Mouse (Mus musculus) ZHBTc4 (cell line): ENCODE measurements around the gene Dll4.

Source experiments
- DNase-seq: peaks from one replicate; pipeline ENCODE4 v3.0.0-alpha.2; 2011; ENCODE audit warnings: low read depth, low spot score

Gene Dll4

GRCm38 (mm10) chr2:119325568-119326143, at the start of gene Dll4:
TSS of gene Dll4 (plus strand) at chr2:119325784.
- peak; percentile 82 for DNase-seq

GRCm38 (mm10) chr2:119276926-119277325, 48.7 kb upstream of the Dll4 start:
- peak; percentile 86 for DNase-seq

- peak; percentile 67 for DNase-seq
Measured at GRCm38 (mm10) chr2:119277810-119278209, 47.8 kb upstream of the Dll4 start.

- DNase-seq: no peak
Measured at GRCm38 (mm10) chr2:119281899-119282565, 43.6 kb upstream of the Dll4 start.

- no peak for DNase-seq
Measured at GRCm38 (mm10) chr2:119287372-119287771, 38.2 kb upstream of the Dll4 start.

- DNase-seq: peak; percentile 99
Measured at GRCm38 (mm10) chr2:119288270-119288882, 37.2 kb upstream of the Dll4 start, which contains the start of gene Vps18. TSS of gene Vps18 (plus strand) at chr2:119288740.

GRCm38 (mm10) chr2:119289014-119289416, 36.6 kb upstream of the Dll4 start:
- DNase-seq: no peak

GRCm38 (mm10) chr2:119292281-119292680, 33.3 kb upstream of the Dll4 start:
- DNase-seq: no peak

GRCm38 (mm10) chr2:119292852-119293251, 32.7 kb upstream of the Dll4 start:
- no peak for DNase-seq

GRCm38 (mm10) chr2:119293311-119293710, 32.3 kb upstream of the Dll4 start:
- DNase-seq: no peak

GRCm38 (mm10) chr2:119293776-119294390, 31.7 kb upstream of the Dll4 start:
- DNase-seq: no peak

- no peak for DNase-seq
Measured at GRCm38 (mm10) chr2:119294411-119294810, 31.2 kb upstream of the Dll4 start.

GRCm38 (mm10) chr2:119296756-119297155, 28.8 kb upstream of the Dll4 start:
- no peak for DNase-seq

- DNase-seq: no peak
Measured at GRCm38 (mm10) chr2:119297506-119297905, 28.1 kb upstream of the Dll4 start.

- DNase-seq: peak; percentile 76
Measured at GRCm38 (mm10) chr2:119298330-119298729, 27.3 kb upstream of the Dll4 start.

- no peak for DNase-seq
Measured at GRCm38 (mm10) chr2:119298839-119299238, 26.7 kb upstream of the Dll4 start.

- peak; percentile 95 for DNase-seq
Measured at GRCm38 (mm10) chr2:119299981-119300818, 25.4 kb upstream of the Dll4 start.

- no peak for DNase-seq
Measured at GRCm38 (mm10) chr2:119300819-119301493, 24.6 kb upstream of the Dll4 start.

- DNase-seq: no peak
Measured at GRCm38 (mm10) chr2:119302876-119303275, 22.7 kb upstream of the Dll4 start.

GRCm38 (mm10) chr2:119304391-119304790, 21.2 kb upstream of the Dll4 start:
- no peak for DNase-seq

- peak; percentile 88 for DNase-seq
Measured at GRCm38 (mm10) chr2:119304798-119305208, 20.8 kb upstream of the Dll4 start.
